Mouse (Mus musculus): ENCODE measurements at regions not wholly inside any gene's neighbourhood (a gene's known extent, or its start where the extent isn't known, plus 50 kb on each side); places are given as distances from the start of the nearest gene placed in this dataset.

GRCm38 (mm10) chr16:8993521-8994250 lies 163.8 kb downstream of the 1810013L24Rik start:
- no peak overlapping the region for H3K4me3 ChIP-seq
- H3K27ac ChIP-seq, result no peak overlapping the region
- no peaks in the 10 kb centered on the region for H3K9me3 ChIP-seq (replicated peaks)
- H3K4me1 ChIP-seq, result no peaks in the 10 kb centered on the region
- no peak for DNase-seq (ENCODE audit: low spot score)
- 90% methylated on average over 7 of the region's 7 CpGs for WGBS
- no peaks in the 10 kb centered on the region for H3K36me3 ChIP-seq
- H3K27me3 ChIP-seq (ENCODE audit: low read depth, poor library complexity, severe bottlenecking), result no peaks in the 10 kb centered on the region

- H3K27ac ChIP-seq, result no peak overlapping the region
- H3K36me3 ChIP-seq, result no peaks in the 10 kb centered on the region
- H3K9me3 ChIP-seq (replicated peaks), result no peaks in the 10 kb centered on the region
- no peak overlapping the region for H3K4me3 ChIP-seq
- WGBS, result 86% methylated on average over 1 of the region's 1 CpGs
- H3K27me3 ChIP-seq (ENCODE audit: low read depth, poor library complexity, severe bottlenecking), result no peaks in the 10 kb centered on the region
- no peak for DNase-seq (ENCODE audit: low spot score)
- H3K4me1 ChIP-seq, result no peaks in the 10 kb centered on the region
Observed at GRCm38 (mm10) chr16:8994521-8994920, 164.6 kb downstream of the 1810013L24Rik start.

GRCm38 (mm10) chr16:8997250-8997649 lies 167.3 kb downstream of the 1810013L24Rik start:
- H3K27ac ChIP-seq, result no peak overlapping the region
- no peaks in the 10 kb centered on the region for H3K36me3 ChIP-seq

DNA sequence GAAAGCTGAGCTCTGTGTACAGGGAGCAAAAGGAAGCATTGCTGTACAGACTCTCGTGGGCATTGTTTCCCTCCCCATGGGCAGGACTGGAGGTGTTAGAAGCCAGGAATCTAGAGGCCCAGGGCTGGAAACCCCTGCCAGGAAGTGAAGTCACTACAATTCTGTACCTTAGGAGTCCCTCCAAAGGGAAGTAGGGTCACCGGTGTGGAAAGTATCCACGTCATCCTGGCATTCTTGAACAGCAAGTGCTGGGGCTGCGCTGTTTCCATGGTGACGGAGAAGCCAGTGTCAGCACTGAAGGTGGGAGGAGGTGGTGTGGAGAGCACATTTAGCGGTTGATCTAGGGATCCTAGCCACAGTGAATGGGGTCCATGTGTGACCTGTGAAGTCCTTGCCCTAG lies 174.1 kb downstream of the 1810013L24Rik start:
- no peak overlapping the region for H3K27ac ChIP-seq
- peaks cover 5% of the 10 kb centered on the region; the same call in 1 of the 2 replicates for H3K4me1 ChIP-seq
- no peak for DNase-seq (ENCODE audit: low spot score)
- 59% methylated on average over 6 of the region's 6 CpGs for WGBS
- no peaks in the 10 kb centered on the region; the same call in 1 of the 2 replicates for H3K9me3 ChIP-seq (replicated peaks)
- H3K36me3 ChIP-seq, result no peaks in the 10 kb centered on the region
- H3K27me3 ChIP-seq (ENCODE audit: low read depth, poor library complexity, severe bottlenecking), result no peaks in the 10 kb centered on the region
- H3K4me3 ChIP-seq, result no peak overlapping the region

More at GRCm38 (mm10) chr16:8997250-8997649, 167.3 kb downstream of the 1810013L24Rik start:
- 74% methylated on average over 5 of the region's 5 CpGs for WGBS
- Histone ChIP-seq H3K27me3 (ENCODE audit: low read depth, poor library complexity, severe bottlenecking) (no peaks in the 10 kb centered on the region), H3K4me3 (no peak overlapping the region), H3K9me3 (replicated peaks) (no peaks in the 10 kb centered on the region), H3K4me1 (no peaks in the 10 kb centered on the region)
- DNase-seq (ENCODE audit: low spot score), result no peak

- Histone ChIP-seq H3K27ac (no peak overlapping the region), H3K9me3 (replicated peaks) (no peaks in the 10 kb centered on the region; the same call in 1 of the 2 replicates), H3K27me3 (ENCODE audit: low read depth, poor library complexity, severe bottlenecking) (no peaks in the 10 kb centered on the region), H3K4me1 (peaks cover 5% of the 10 kb centered on the region; the same call in 1 of the 2 replicates), H3K4me3 (no peak overlapping the region), H3K36me3 (no peaks in the 10 kb centered on the region)
- no peak for DNase-seq (ENCODE audit: low spot score)
- 34% methylated on average over 5 of the region's 5 CpGs for WGBS
Observed at GRCm38 (mm10) chr16:9005933-9006332, 176.0 kb downstream of the 1810013L24Rik start.

DNA sequence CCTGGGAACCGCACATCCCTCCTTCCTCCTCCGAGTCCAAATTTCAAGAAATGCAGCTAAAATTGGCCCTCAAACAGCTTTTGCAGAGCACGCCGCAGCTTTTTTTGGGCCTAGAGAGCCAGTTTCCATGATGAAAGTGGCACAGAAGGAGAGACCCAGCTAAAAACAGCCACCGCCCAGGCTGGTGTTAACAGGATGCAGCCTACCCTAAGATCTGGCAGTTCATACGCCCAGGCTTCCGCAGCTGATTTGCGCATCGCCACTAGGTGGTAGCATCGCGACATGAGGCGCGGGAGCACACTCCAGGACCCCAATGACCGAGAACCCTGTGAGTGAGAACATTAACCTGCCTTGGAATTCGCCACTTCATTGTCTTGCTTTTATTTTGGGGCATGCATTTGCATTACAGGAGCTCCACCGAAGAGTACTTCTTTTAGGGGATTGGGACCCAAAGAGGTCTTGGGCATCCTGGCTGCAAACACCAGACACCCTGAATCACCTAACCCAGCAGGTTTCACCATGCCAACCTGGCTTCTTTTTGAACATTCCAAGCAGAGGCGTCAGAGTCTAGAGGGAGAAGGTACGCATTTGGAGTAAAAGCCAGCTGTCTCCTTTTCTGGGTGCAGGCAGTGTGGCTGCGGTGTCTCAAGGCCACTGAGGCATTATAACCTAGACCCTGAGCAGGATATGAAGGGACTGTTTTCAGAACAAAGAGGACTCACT lies 179.6 kb downstream of the 1810013L24Rik start:
- Histone ChIP-seq H3K4me1 (no peaks in the 10 kb centered on the region), H3K27ac (no peak overlapping the region), H3K4me3 (no peak overlapping the region), H3K36me3 (no peaks in the 10 kb centered on the region), H3K9me3 (replicated peaks) (no peaks in the 10 kb centered on the region), H3K27me3 (ENCODE audit: low read depth, poor library complexity, severe bottlenecking) (no peaks in the 10 kb centered on the region)
- peak; percentile 86 for DNase-seq (ENCODE audit: low spot score)
- WGBS, result 19% methylated on average over 19 of the region's 19 CpGs

GRCm38 (mm10) chr16:9011077-9011476 lies 181.2 kb downstream of the 1810013L24Rik start:
- DNase-seq (ENCODE audit: low spot score), result no peak
- WGBS, result 77% methylated on average over 1 of the region's 1 CpGs

GRCm38 (mm10) chr16:9011691-9012090 lies 181.8 kb downstream of the 1810013L24Rik start:
- no peaks in the 10 kb centered on the region for H3K27me3 ChIP-seq (ENCODE audit: low read depth, poor library complexity, severe bottlenecking)
- 79% methylated on average over 4 of the region's 4 CpGs for WGBS

More at GRCm38 (mm10) chr16:9011077-9011476, 181.2 kb downstream of the 1810013L24Rik start:
- Histone ChIP-seq H3K27ac (no peak overlapping the region), H3K9me3 (replicated peaks) (no peaks in the 10 kb centered on the region), H3K4me3 (no peak overlapping the region), H3K4me1 (0 out of 2 replicates have a peak, but pooled peaks cover under 1% of the 10 kb centered on the region), H3K27me3 (ENCODE audit: low read depth, poor library complexity, severe bottlenecking) (no peaks in the 10 kb centered on the region), H3K36me3 (no peaks in the 10 kb centered on the region)

DNA sequence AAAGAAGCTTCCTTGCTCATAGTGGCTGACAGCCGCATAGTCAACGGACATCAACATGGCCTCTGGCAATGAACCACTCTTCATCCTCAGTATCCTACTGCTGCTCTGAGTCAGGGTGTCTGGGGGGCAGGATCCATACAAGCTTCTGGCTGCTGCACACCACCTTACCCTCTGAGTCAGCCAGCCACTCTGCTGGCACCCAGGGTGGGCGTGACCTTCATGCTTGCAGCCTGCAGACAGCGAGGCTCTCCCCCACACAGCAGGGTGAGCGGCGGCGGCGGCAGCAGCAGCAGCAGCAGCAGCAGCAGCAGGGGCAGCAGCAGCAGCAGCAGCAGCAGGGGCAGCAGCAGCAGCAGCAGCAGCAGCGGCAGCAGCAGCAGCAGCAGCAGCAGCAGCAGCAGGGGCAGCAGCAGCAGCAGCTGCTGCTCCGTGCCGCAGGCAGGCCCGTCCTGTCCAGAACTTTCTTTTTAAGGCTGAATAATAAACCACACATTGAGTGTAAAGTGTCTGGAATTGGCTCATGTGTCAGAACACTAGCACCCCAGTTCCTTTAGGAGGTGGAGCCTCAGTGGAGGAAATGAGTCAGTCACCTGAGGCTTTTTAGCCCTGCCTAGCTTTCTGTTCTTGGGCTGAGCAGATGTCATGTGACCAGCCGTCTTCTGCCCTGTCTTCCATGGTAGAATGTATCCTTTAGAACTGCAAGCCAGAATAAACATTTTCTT lies 186.3 kb downstream of the 1810013L24Rik start:
- no peaks in the 10 kb centered on the region for H3K36me3 ChIP-seq
- no peak overlapping the region for H3K27ac ChIP-seq
- no peaks in the 10 kb centered on the region for H3K9me3 ChIP-seq (replicated peaks)
- no peak for DNase-seq (ENCODE audit: low spot score)
- no peaks in the 10 kb centered on the region for H3K27me3 ChIP-seq (ENCODE audit: low read depth, poor library complexity, severe bottlenecking)
- H3K4me3 ChIP-seq, result no peak overlapping the region
- WGBS, result 82% methylated on average over 13 of the region's 13 CpGs
- H3K4me1 ChIP-seq, result 0 out of 2 replicates have a peak, but pooled peaks cover 3% of the 10 kb centered on the region

More at GRCm38 (mm10) chr16:9011691-9012090, 181.8 kb downstream of the 1810013L24Rik start:
- Histone ChIP-seq H3K9me3 (replicated peaks) (no peaks in the 10 kb centered on the region), H3K36me3 (no peaks in the 10 kb centered on the region), H3K4me3 (no peak overlapping the region), H3K27ac (no peak overlapping the region), H3K4me1 (0 out of 2 replicates have a peak, but pooled peaks cover 3% of the 10 kb centered on the region)
- no peak for DNase-seq (ENCODE audit: low spot score)

- Histone ChIP-seq H3K4me1 (0 out of 2 replicates have a peak, but pooled peaks cover 3% of the 10 kb centered on the region), H3K36me3 (no peaks in the 10 kb centered on the region), H3K27ac (no peak overlapping the region), H3K4me3 (no peak overlapping the region), H3K27me3 (ENCODE audit: low read depth, poor library complexity, severe bottlenecking) (no peaks in the 10 kb centered on the region), H3K9me3 (replicated peaks) (no peaks in the 10 kb centered on the region)
- WGBS, result 92% methylated on average over 7 of the region's 7 CpGs
- no peak for DNase-seq (ENCODE audit: low spot score)
Observed at GRCm38 (mm10) chr16:9016762-9017086, 186.8 kb downstream of the 1810013L24Rik start.

DNA sequence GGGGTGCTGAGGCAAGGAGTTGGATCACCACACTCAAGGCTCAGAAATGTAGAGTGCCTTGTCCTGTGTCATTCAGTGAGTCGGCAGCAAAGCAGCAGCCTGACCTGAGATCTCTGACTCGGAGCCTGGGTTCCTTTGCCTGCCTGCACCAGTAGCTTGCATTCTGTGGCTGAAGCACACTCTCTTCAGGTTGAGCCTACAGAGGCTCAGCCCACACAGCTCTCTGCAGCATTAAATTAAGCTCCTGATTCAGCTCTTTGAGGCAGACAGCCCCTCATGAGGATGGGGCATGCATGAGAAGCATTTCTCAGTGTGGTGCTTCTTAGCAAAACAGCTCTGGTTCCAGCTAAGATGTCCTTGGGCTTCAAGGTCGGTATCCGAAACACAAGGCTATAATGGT lies 200.8 kb downstream of the 1810013L24Rik start:
- no peak for DNase-seq (ENCODE audit: low spot score)
- Histone ChIP-seq H3K36me3 (no peaks in the 10 kb centered on the region), H3K27ac (no peak overlapping the region), H3K9me3 (replicated peaks) (no peaks in the 10 kb centered on the region), H3K4me1 (no peaks in the 10 kb centered on the region), H3K27me3 (ENCODE audit: low read depth, poor library complexity, severe bottlenecking) (no peaks in the 10 kb centered on the region), H3K4me3 (no peak overlapping the region)
- WGBS, result 85% methylated on average over 4 of the region's 4 CpGs

- Histone ChIP-seq H3K36me3 (no peaks in the 10 kb centered on the region), H3K4me3 (no peak overlapping the region), H3K4me1 (no peaks in the 10 kb centered on the region), H3K27ac (no peak overlapping the region), H3K27me3 (ENCODE audit: low read depth, poor library complexity, severe bottlenecking) (no peaks in the 10 kb centered on the region), H3K9me3 (replicated peaks) (no peaks in the 10 kb centered on the region)
- 79% methylated on average over 6 of the region's 6 CpGs for WGBS
- DNase-seq (ENCODE audit: low spot score), result no peak
Observed at GRCm38 (mm10) chr16:9043271-9043670, 213.4 kb downstream of the 1810013L24Rik start.

DNA sequence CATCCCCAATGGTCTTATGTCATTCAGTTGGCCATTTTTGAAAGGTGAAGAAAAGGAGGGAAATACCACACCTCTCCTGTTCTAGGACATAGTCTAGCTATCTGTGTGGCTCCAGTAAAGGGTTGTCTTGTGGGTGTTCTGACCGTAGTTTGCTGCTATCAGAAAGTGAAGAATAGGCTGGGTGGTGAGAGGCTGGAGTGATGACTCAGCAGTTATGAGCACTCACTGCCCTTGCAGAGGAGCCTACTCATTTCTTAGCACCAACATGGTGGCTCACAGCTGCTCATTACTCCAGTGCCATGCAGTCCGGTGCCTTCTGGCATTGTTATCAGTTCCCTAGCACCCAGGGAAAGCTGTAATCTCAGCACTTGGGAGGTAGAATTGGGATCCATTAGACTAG lies 217.0 kb downstream of the 1810013L24Rik start:
- Histone ChIP-seq H3K4me1 (no peaks in the 10 kb centered on the region), H3K27me3 (ENCODE audit: low read depth, poor library complexity, severe bottlenecking) (no peaks in the 10 kb centered on the region), H3K9me3 (replicated peaks) (no peaks in the 10 kb centered on the region), H3K27ac (no peak overlapping the region), H3K4me3 (no peak overlapping the region), H3K36me3 (no peaks in the 10 kb centered on the region)
- no peak for DNase-seq (ENCODE audit: low spot score)
- WGBS, result 89% methylated on average over 2 of the region's 2 CpGs
